In the genomic region with DNA sequence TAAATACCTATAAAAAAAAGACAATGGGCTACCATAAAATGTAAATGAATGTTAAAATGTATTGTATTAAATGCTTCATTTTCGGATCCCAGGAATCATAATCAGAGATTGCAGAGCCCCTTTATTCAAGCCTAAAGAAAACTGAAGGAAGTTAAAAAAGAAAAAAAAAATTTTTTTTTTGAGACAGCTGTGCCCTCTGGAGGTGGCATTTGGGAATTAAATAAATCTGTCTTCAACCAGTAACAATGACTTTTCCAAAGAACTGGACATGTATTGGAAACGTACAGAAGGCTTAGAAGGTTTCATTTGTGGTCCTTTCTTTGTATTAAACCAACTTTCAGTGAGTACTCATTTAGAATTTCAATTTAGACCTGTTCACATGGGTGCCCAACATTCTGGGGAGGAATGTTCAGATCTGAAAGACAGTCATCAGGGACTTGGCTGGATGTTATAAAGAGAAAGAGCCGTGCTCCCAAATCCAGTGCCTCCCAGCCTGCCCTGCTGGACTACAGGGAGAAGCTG, we compare ENCODE assay signal across 10 mouse cellular contexts.
A peak's percentile ranks its signal among the peaks of the same experiment; 100 is the strongest.
DNase-seq lines count a peak whose midpoint lies in the region; ATAC-seq and TF ChIP-seq lines count a peak whose summit lies in the region.
"Had no signal": no experiment of that assay in that cellular context is flagged by ENCODE, and none has a peak within 500 bp of the region (broad histone marks: within the 10 kb centered on the region; RNA-seq: fewer than 3 reads in every experiment).

No protein-coding gene starts in this region.

- H3K36me3 ChIP-seq in hindbrain, embryonic 11.5 days (ENCODE audit: control insufficient read depth, insufficient read depth, low read length), result no peaks in the 10 kb centered on the region
- H3K36me3 ChIP-seq in hindbrain, embryonic 12.5 days, result no peaks in the 10 kb centered on the region
- H3K36me3 ChIP-seq in CH12.LX (replicated peaks in 1 of 2; ENCODE audit: control insufficient read depth in 1 of 2, insufficient read depth in 1 of 2, low read length in 1 of 2), result no peaks in the 10 kb centered on the region
- no peaks in the 10 kb centered on the region for H3K36me3 ChIP-seq in midbrain, embryonic 13.5 days

- dilution Hi-C loops in CH12.LX (cut with MboI; ENCODE audit: extremely low pct_ligation_motif_present, extremely low pct_unique_long_range_greater_than_20kb, low sequenced_read_pairs), result no loop called here

- no peaks in the 10 kb centered on the region for H3K9me3 ChIP-seq in hindbrain, embryonic 11.5 days (ENCODE audit: control insufficient read depth, low read length)
- H3K9me3 ChIP-seq in hindbrain, embryonic 12.5 days (replicated peaks), result no peaks in the 10 kb centered on the region
- no peaks in the 10 kb centered on the region for H3K9me3 ChIP-seq in CH12.LX (replicated peaks; ENCODE audit: low read length)
- H3K9me3 ChIP-seq in midbrain, embryonic 13.5 days, result no peaks in the 10 kb centered on the region

- no peaks in the 10 kb centered on the region for H3K27me3 ChIP-seq in hindbrain, embryonic 11.5 days (ENCODE audit: control insufficient read depth, insufficient read depth, low read length)
- H3K27me3 ChIP-seq in hindbrain, embryonic 12.5 days, result no peaks in the 10 kb centered on the region
- no peaks in the 10 kb centered on the region for H3K27me3 ChIP-seq in CH12.LX (replicated peaks)
- H3K27me3 ChIP-seq in midbrain, embryonic 13.5 days, result no peaks in the 10 kb centered on the region

- DNase-seq in hindbrain, embryonic 11.5 days (ENCODE audit: low spot score), result peak; percentile 49
- DNase-seq in CH12.LX (ENCODE audit: extremely low read depth), result no peak
- peak; percentile 57 for DNase-seq in embryo, embryonic 11 days
- DNase-seq in yolk sac, embryonic 10.5 days (ENCODE audit: low spot score), result no peak
- no peak for DNase-seq in urinary bladder, postnatal 14 days (ENCODE audit: low spot score)

- no peaks in the 10 kb centered on the region for H3K79me2 ChIP-seq in CH12.LX (replicated peaks; ENCODE audit: control insufficient read depth, extremely low read depth, insufficient read depth, poor library complexity, severe bottlenecking)

- H3K9ac ChIP-seq in hindbrain, embryonic 11.5 days (ENCODE audit: low read depth, low read length), result no peak overlapping the region
- no peak overlapping the region for H3K9ac ChIP-seq in hindbrain, embryonic 12.5 days
- no peak overlapping the region for H3K9ac ChIP-seq in CH12.LX (ENCODE audit: insufficient read depth, low read depth)
- no peak overlapping the region for H3K9ac ChIP-seq in midbrain, embryonic 13.5 days (replicated peaks)
- H3K9ac ChIP-seq: liver, embryonic 14.5 days had no signal

- TF ChIP-seq POLR2A in CH12.LX (IDR thresholded peaks at IDR 0.05; ENCODE audit: low read depth, low read length), result no peak

- H3K4me2 ChIP-seq in hindbrain, embryonic 11.5 days (replicated peaks; ENCODE audit: low read depth, low read length), result no peak overlapping the region
- H3K4me2 ChIP-seq in hindbrain, embryonic 12.5 days (replicated peaks), result no peak overlapping the region
- no peak overlapping the region for H3K4me2 ChIP-seq in CH12.LX (ENCODE audit: insufficient read depth, low read depth, poor library complexity, severe bottlenecking)
- no peak overlapping the region for H3K4me2 ChIP-seq in midbrain, embryonic 13.5 days (replicated peaks)

- peak; percentile 68 for TF ChIP-seq RAD21 in CH12.LX (IDR thresholded peaks at IDR 0.05; ENCODE audit: low read depth, low read length)

- TF ChIP-seq CTCF in CH12.LX (conservative IDR thresholded peaks at IDR 0.05 in 1 of 2, IDR thresholded peaks at IDR 0.05 in 1 of 2; ENCODE audit: low read depth in 2 of 2, low read length in 2 of 2), result peak in 1 of 2 experiments; percentile 61; a peak in 2 of 4 replicates

- 39% methylated on average over 3 of the region's 3 CpGs for WGBS in hindbrain, embryonic 11.5 days
- WGBS in hindbrain, embryonic 12.5 days, result 43% methylated on average over 3 of the region's 3 CpGs
- WGBS in midbrain, embryonic 13.5 days, result 12% methylated on average over 3 of the region's 3 CpGs

- in situ Hi-C loops in CH12.LX (cut with MboI; ENCODE audit: low pct_ligation_motif_present, low pct_unique_long_range_greater_than_20kb, low sequenced_read_pairs), result loop anchor here (25.0 kb wide), 1 partner anchor 1365 kb away; no protein-coding TSS in a partner anchor

- ATAC-seq in hindbrain, embryonic 11.5 days (ENCODE audit: low FRiP score), result no peak
- ATAC-seq in hindbrain, embryonic 12.5 days (ENCODE audit: low FRiP score), result no peak
- no peak for ATAC-seq in midbrain, embryonic 13.5 days
- ATAC-seq in megakaryocyte, adult 5-6 weeks (ENCODE audit: poor library complexity, severe bottlenecking), result no peak

- TF ChIP-seq EP300 in CH12.LX (IDR thresholded peaks at IDR 0.05; ENCODE audit: low read length), result no peak

- no peaks in the 10 kb centered on the region for H3K4me1 ChIP-seq in hindbrain, embryonic 11.5 days (replicated peaks; ENCODE audit: control insufficient read depth, insufficient read depth, low read length)
- peaks cover 4% of the 10 kb centered on the region; the same call in 1 of the 2 replicates for H3K4me1 ChIP-seq in hindbrain, embryonic 12.5 days
- H3K4me1 ChIP-seq in CH12.LX (ENCODE audit: control insufficient read depth in 1 of 2, insufficient read depth in 2 of 2), result peaks cover 0 to 9% of the 10 kb centered on the region in 2 experiments; a peak in 1 of 4 replicates
- peaks cover 29% of the 10 kb centered on the region for H3K4me1 ChIP-seq in midbrain, embryonic 13.5 days (replicated peaks)

- no peak overlapping the region for H3K4me3 ChIP-seq in hindbrain, embryonic 11.5 days (ENCODE audit: low read depth, low read length)
- H3K4me3 ChIP-seq in hindbrain, embryonic 12.5 days, result no peak overlapping the region
- H3K4me3 ChIP-seq in CH12.LX (replicated peaks in 1 of 3; ENCODE audit: low read depth in 2 of 3, low read length in 2 of 3, poor library complexity in 1 of 3), result no peak overlapping the region
- H3K4me3 ChIP-seq in midbrain, embryonic 13.5 days (replicated peaks), result no peak overlapping the region
- H3K4me3 ChIP-seq: myocyte had no signal

- no peak overlapping the region for H3K27ac ChIP-seq in hindbrain, embryonic 11.5 days (ENCODE audit: low read depth, low read length)
- no peak overlapping the region for H3K27ac ChIP-seq in hindbrain, embryonic 12.5 days
- H3K27ac ChIP-seq in CH12.LX (ENCODE audit: insufficient read depth, low read depth), result no peak overlapping the region
- 0 out of 2 replicates have a peak overlapping the region, but pooled peaks have one; percentile 51 for H3K27ac ChIP-seq in midbrain, embryonic 13.5 days
- H3K27ac ChIP-seq: liver, embryonic 14.5 days had no signal

TF ChIP-seq in CH12.LX, 34 proteins besides CTCF, POLR2A, EP300 and RAD21:
- TF ChIP-seq ZNF384 (IDR thresholded peaks at IDR 0.05; ENCODE audit: low read depth, low read length) (peak; percentile 91), SMC3 (IDR thresholded peaks at IDR 0.05; ENCODE audit: low read depth, low read length) (peak; percentile 54), TBP (conservative IDR thresholded peaks at IDR 0.05; ENCODE audit: low read depth, low read length) (no peak), TCF12 (IDR thresholded peaks at IDR 0.05; ENCODE audit: low read depth, low read length) (no peak)

Comparison
In these comparisons a context has a peak if more than half of its experiments do, and no peak if none do; other contexts are left out.
1. DNase-seq: peak in hindbrain, embryonic 11.5 days (single experiment) and embryo, embryonic 11 days (single experiment); none in CH12.LX (single experiment), yolk sac, embryonic 10.5 days (single experiment) and urinary bladder, postnatal 14 days (single experiment).